Mouse (Mus musculus): ENCODE measurements around the gene Trim25. TPM values are rescaled to one million over a fixed set of nuclear protein-coding genes. Genes with fewer than 3 reads are reported as not detected.

Gene Trim25
- polyA plus RNA-seq, 2 experiments, result 5.6 to 6.1 TPM

DNA sequence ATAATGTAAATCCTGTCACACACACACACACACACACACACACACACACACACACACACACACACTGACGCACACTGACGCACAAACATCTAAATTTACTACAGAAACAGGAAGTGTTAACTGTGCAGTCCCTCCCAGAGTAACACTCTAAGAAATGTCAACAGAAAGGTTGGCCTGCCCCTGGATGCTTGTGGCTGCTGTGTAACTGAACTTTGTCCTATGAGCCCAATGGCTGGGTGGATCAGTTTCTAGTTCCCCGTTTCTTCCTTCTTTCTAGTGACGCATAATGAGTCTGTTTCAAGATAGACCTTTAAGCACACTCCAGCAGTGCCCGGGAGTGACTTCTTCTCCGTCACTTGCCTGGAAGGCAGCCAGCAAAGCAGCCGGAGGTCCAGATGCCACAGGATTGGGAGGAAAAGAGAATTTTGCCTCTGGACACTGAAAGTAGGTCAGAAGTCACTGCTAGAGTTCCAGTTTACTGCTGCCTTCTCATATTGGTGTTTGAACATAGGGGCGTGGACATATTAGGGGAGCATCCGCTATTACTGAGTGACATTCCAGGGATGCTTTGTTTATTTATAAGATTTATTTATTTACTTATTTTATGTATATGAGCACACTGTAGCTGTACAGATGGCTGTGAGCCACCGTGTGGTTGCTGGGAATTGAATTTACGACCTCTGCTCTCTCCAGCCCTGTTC lies 25.2 kb downstream of the Trim25 start:
- 40% methylated on average over 11 of the region's 11 CpGs for WGBS

DNA sequence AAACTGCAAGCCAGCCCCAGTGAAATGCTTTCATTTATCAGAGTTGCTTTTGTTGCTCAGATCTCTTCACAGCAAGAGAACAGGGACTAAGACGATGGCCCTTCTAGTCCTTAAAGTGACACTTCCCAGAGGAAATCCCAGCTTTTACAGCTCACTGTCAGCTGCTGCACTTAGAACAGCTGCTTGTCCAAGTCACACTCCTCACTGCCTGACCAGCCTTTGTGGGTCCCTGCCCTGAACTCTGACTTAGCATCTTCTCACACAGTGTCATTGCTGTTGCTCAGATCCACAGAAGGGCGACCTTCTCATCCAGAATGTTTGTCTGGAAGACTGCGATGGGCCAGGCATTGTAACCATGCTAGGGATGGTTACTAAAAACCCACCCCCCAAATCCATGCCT lies 26.4 kb downstream of the Trim25 start:
- ATAC-seq (ENCODE audit: low FRiP score, low read depth) (no peak), DNase-seq (ENCODE audit: low spot score) (no peak)
- 68% methylated on average over 3 of the region's 3 CpGs for WGBS
- Histone ChIP-seq H3K9ac (ENCODE audit: low read depth, low read length, severe bottlenecking) (no peak overlapping the region), H3K36me3 (ENCODE audit: control insufficient read depth, insufficient read depth, low read length) (no peaks in the 10 kb centered on the region), H3K9me3 (ENCODE audit: control insufficient read depth, low read length) (no peaks in the 10 kb centered on the region), H3K27me3 (ENCODE audit: control insufficient read depth, insufficient read depth, low read length) (no peaks in the 10 kb centered on the region), H3K4me3 (replicated peaks; ENCODE audit: low read length) (no peak overlapping the region), H3K27ac (replicated peaks; ENCODE audit: low read depth, low read length) (no peak overlapping the region), H3K4me1 (ENCODE audit: control insufficient read depth, insufficient read depth, low read length) (peaks cover 3% of the 10 kb centered on the region; the same call in 1 of the 2 replicates), H3K4me2 (replicated peaks; ENCODE audit: low read depth, low read length, severe bottlenecking) (no peak overlapping the region)
- TF ChIP-seq POLR2A (IDR thresholded peaks at IDR 0.05; ENCODE audit: borderline replicate concordance, extremely low read depth, insufficient read depth, insufficient read length), result no peak

More for the DNA sequence above, 25.2 kb downstream of the Trim25 start:
- Histone ChIP-seq H3K27ac (replicated peaks; ENCODE audit: low read depth, low read length) (peak overlapping the region; percentile 28; the same call in 1 of the 2 replicates), H3K4me3 (replicated peaks; ENCODE audit: low read length) (no peak overlapping the region), H3K9ac (ENCODE audit: low read depth, low read length, severe bottlenecking) (no peak overlapping the region), H3K36me3 (ENCODE audit: control insufficient read depth, insufficient read depth, low read length) (no peaks in the 10 kb centered on the region), H3K4me2 (replicated peaks; ENCODE audit: low read depth, low read length, severe bottlenecking) (no peak overlapping the region), H3K9me3 (ENCODE audit: control insufficient read depth, low read length) (no peaks in the 10 kb centered on the region), H3K4me1 (ENCODE audit: control insufficient read depth, insufficient read depth, low read length) (peaks cover 3% of the 10 kb centered on the region; the same call in 1 of the 2 replicates), H3K27me3 (ENCODE audit: control insufficient read depth, insufficient read depth, low read length) (no peaks in the 10 kb centered on the region)
- ATAC-seq (ENCODE audit: low FRiP score, low read depth), result no peak; the same call in 1 of the 2 replicates
- DNase-seq (ENCODE audit: low spot score), result no peak
- no peak for TF ChIP-seq POLR2A (IDR thresholded peaks at IDR 0.05; ENCODE audit: borderline replicate concordance, extremely low read depth, insufficient read depth, insufficient read length)

- Histone ChIP-seq H3K9ac (ENCODE audit: low read depth, low read length, severe bottlenecking) (no peak overlapping the region), H3K9me3 (ENCODE audit: control insufficient read depth, low read length) (no peaks in the 10 kb centered on the region), H3K4me1 (ENCODE audit: control insufficient read depth, insufficient read depth, low read length) (peaks cover 3% of the 10 kb centered on the region; the same call in 1 of the 2 replicates), H3K4me2 (replicated peaks; ENCODE audit: low read depth, low read length, severe bottlenecking) (no peak overlapping the region), H3K4me3 (replicated peaks; ENCODE audit: low read length) (no peak overlapping the region), H3K27me3 (ENCODE audit: control insufficient read depth, insufficient read depth, low read length) (no peaks in the 10 kb centered on the region), H3K27ac (replicated peaks; ENCODE audit: low read depth, low read length) (no peak overlapping the region), H3K36me3 (ENCODE audit: control insufficient read depth, insufficient read depth, low read length) (no peaks in the 10 kb centered on the region)
- TF ChIP-seq POLR2A (IDR thresholded peaks at IDR 0.05; ENCODE audit: borderline replicate concordance, extremely low read depth, insufficient read depth, insufficient read length), result no peak
- ATAC-seq (ENCODE audit: low FRiP score, low read depth), result no peak
- 84% methylated on average over 3 of the region's 3 CpGs for WGBS
- no peak for DNase-seq (ENCODE audit: low spot score)
Observed at GRCm38 (mm10) chr11:89026117-89026516, 26.9 kb downstream of the Trim25 start.

DNA sequence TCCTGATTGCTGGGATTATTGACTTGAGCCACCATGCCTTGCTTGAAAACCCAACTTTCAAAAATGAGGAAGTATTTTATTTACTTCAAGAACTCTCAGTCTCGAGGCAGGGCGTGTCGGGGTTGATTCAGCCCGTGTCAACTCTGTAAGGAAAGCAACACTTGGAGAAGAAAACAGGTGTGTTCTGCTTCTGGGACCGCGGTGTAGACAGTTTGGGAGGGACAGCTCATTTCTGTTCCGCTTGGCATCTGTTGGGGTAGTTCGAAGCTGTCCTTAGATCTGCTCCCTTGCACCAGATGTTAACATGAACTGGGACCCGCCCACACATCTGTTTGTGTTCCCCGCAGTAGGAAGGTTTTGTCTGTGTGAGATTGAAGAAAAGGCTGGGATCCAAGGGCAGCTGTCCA lies 28.8 kb downstream of the Trim25 start:
- H3K4me3 ChIP-seq (replicated peaks; ENCODE audit: low read length), result no peak overlapping the region

GRCm38 (mm10) chr11:89028871-89029405 lies 29.8 kb downstream of the Trim25 start:
- Histone ChIP-seq H3K4me3 (replicated peaks; ENCODE audit: low read length) (no peak overlapping the region), H3K9me3 (ENCODE audit: control insufficient read depth, low read length) (no peaks in the 10 kb centered on the region), H3K27me3 (ENCODE audit: control insufficient read depth, insufficient read depth, low read length) (no peaks in the 10 kb centered on the region), H3K9ac (ENCODE audit: low read depth, low read length, severe bottlenecking) (no peak overlapping the region), H3K4me1 (ENCODE audit: control insufficient read depth, insufficient read depth, low read length) (peaks cover 3% of the 10 kb centered on the region; the same call in 1 of the 2 replicates), H3K36me3 (ENCODE audit: control insufficient read depth, insufficient read depth, low read length) (no peaks in the 10 kb centered on the region), H3K27ac (replicated peaks; ENCODE audit: low read depth, low read length) (no peak overlapping the region), H3K4me2 (replicated peaks; ENCODE audit: low read depth, low read length, severe bottlenecking) (no peak overlapping the region)
- ATAC-seq (ENCODE audit: low FRiP score, low read depth), result no peak
- WGBS, result 51% methylated on average over 10 of the region's 10 CpGs
- DNase-seq (ENCODE audit: low spot score), result no peak
- no peak for TF ChIP-seq POLR2A (IDR thresholded peaks at IDR 0.05; ENCODE audit: borderline replicate concordance, extremely low read depth, insufficient read depth, insufficient read length)

More for the DNA sequence above, 28.8 kb downstream of the Trim25 start:
- ATAC-seq (ENCODE audit: low FRiP score, low read depth), result no peak
- Histone ChIP-seq H3K4me1 (ENCODE audit: control insufficient read depth, insufficient read depth, low read length) (peaks cover 3% of the 10 kb centered on the region; the same call in 1 of the 2 replicates), H3K9me3 (ENCODE audit: control insufficient read depth, low read length) (no peaks in the 10 kb centered on the region), H3K4me2 (replicated peaks; ENCODE audit: low read depth, low read length, severe bottlenecking) (no peak overlapping the region), H3K9ac (ENCODE audit: low read depth, low read length, severe bottlenecking) (no peak overlapping the region), H3K27ac (replicated peaks; ENCODE audit: low read depth, low read length) (no peak overlapping the region), H3K27me3 (ENCODE audit: control insufficient read depth, insufficient read depth, low read length) (no peaks in the 10 kb centered on the region), H3K36me3 (ENCODE audit: control insufficient read depth, insufficient read depth, low read length) (no peaks in the 10 kb centered on the region)
- WGBS, result 77% methylated on average over 10 of the region's 10 CpGs
- DNase-seq (ENCODE audit: low spot score), result peak; percentile 11
- TF ChIP-seq POLR2A (IDR thresholded peaks at IDR 0.05; ENCODE audit: borderline replicate concordance, extremely low read depth, insufficient read depth, insufficient read length), result no peak
